ENCODE assay signal across 9 mouse cellular contexts in the genomic region with DNA sequence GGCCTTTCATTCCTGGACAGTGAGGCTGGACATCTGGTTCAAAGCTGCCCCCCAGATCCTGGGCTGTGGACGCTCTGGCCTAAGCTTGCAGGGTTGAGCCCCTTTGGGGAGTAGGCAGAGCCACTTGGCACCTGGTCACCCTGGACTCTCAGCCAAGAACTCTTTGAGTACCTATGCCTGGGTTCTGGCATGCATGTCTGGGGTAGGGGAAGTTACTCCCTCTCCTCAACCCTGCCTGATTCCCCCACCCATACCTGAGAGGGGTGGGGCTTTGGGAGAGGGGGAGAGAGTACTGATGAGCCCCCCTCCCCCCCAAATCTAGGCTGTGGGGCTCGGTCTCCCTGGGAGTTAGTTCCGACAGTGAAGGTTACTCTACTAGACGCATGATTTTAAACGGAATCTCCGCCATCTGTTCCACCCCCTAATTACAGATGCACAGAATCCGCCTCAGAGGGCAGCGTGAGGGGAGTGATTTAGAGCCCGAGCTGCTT. TPM values are rescaled to one million over a fixed set of nuclear protein-coding genes. Genes with fewer than 3 reads are reported as not detected.
A peak's percentile ranks its signal among the peaks of the same experiment; 100 is the strongest.
DNase-seq lines count a peak whose midpoint lies in the region; ATAC-seq and TF ChIP-seq lines count a peak whose summit lies in the region.
"Had no signal": no experiment of that assay in that cellular context is flagged by ENCODE, and none has a peak within 500 bp of the region (broad histone marks: within the 10 kb centered on the region; RNA-seq: fewer than 3 reads in every experiment).

No protein-coding gene starts in this region.

- no peak for ATAC-seq in heart, embryonic 16.5 days (replicated peaks; ENCODE audit: extremely low read depth, insufficient read depth, low FRiP score)
- ATAC-seq in limb, embryonic 13.5 days (ENCODE audit: low FRiP score, low read depth), result 0 out of 2 replicates have a peak, but pooled peaks have one; percentile 8

- 0 out of 2 replicates have a peak overlapping the region, but pooled peaks have one; percentile 13 for H3K27ac ChIP-seq in ES-E14 (ENCODE audit: insufficient read depth, low read depth, low read length, poor library complexity, severe bottlenecking)
- H3K27ac ChIP-seq in heart, embryonic 16.5 days (ENCODE audit: low read length), result peak overlapping the region; percentile 41; the same call in 1 of the 2 replicates
- H3K27ac ChIP-seq in limb, embryonic 13.5 days, result peak overlapping the region; percentile 79

- H3K4me2 ChIP-seq in heart, embryonic 16.5 days (ENCODE audit: low read depth, low read length), result no peak overlapping the region
- peak overlapping the region; percentile 55 for H3K4me2 ChIP-seq in limb, embryonic 13.5 days (replicated peaks)

- H3K27me3 ChIP-seq in heart, embryonic 16.5 days (ENCODE audit: control insufficient read depth, insufficient read depth, low read length), result no peaks in the 10 kb centered on the region
- no peaks in the 10 kb centered on the region for H3K27me3 ChIP-seq in limb, embryonic 13.5 days

- H3K4me1 ChIP-seq in ES-E14 (ENCODE audit: control insufficient read depth in 2 of 2, insufficient read depth in 2 of 2, low read length in 2 of 2, poor library complexity in 1 of 2), result peaks cover 21 to 56% of the 10 kb centered on the region in 2 experiments
- H3K4me1 ChIP-seq in heart, embryonic 16.5 days (ENCODE audit: control insufficient read depth, insufficient read depth, low read length), result peaks cover 79% of the 10 kb centered on the region
- peaks cover 99% of the 10 kb centered on the region for H3K4me1 ChIP-seq in limb, embryonic 13.5 days

- H3K9ac ChIP-seq in ES-E14 (ENCODE audit: insufficient read depth, low read depth, low read length, poor library complexity, severe bottlenecking), result no peak overlapping the region; the same call in 1 of the 2 replicates
- H3K9ac ChIP-seq in heart, embryonic 16.5 days (ENCODE audit: low read length), result 0 out of 2 replicates have a peak overlapping the region, but pooled peaks have one; percentile 4
- peak overlapping the region; percentile 10; the same call in 1 of the 2 replicates for H3K9ac ChIP-seq in limb, embryonic 13.5 days

- DNase-seq in adrenal gland, adult 2 months, result peak; percentile 31
- DNase-seq in adrenal gland, adult 8-10 months, result no peak
- DNase-seq in ES-E14 (ENCODE audit: low read depth, low spot score) (no peak), adipocyte (ENCODE audit: low spot score) (no peak)
- no peak for DNase-seq in spleen, postnatal 36 days (ENCODE audit: low spot score in 2 of 2)
- no peak for DNase-seq in thymus, postnatal 10 days (ENCODE audit: low spot score in 2 of 2)

- peaks cover 4% of the 10 kb centered on the region for H3K36me3 ChIP-seq in ES-E14 (ENCODE audit: control insufficient read depth, insufficient read depth, low read length, poor library complexity, severe bottlenecking)
- H3K36me3 ChIP-seq in heart, embryonic 16.5 days (ENCODE audit: control insufficient read depth, insufficient read depth), result no peaks in the 10 kb centered on the region
- peaks cover 13% of the 10 kb centered on the region for H3K36me3 ChIP-seq in limb, embryonic 13.5 days

- in situ Hi-C loops in ES-E14 (cut with MboI; ENCODE audit: low sequenced_read_pairs in 2 of 2, unreplicated experiment in 2 of 2), result loop anchor here in 1 of 2 experiments (25.0 kb wide), 1 partner anchor 266 kb away; a partner anchor contains a TSS

- peak overlapping the region in 1 of 2 experiments; percentile 20; a peak in 2 of 4 replicates for H3K4me3 ChIP-seq in ES-E14 (ENCODE audit: insufficient read depth in 1 of 2, low read depth in 1 of 2, low read length in 2 of 2, poor library complexity in 1 of 2, severe bottlenecking in 1 of 2)
- no peak overlapping the region for H3K4me3 ChIP-seq in heart, embryonic 16.5 days (ENCODE audit: low read length)
- no peak overlapping the region for H3K4me3 ChIP-seq in limb, embryonic 13.5 days

- WGBS in heart, embryonic 16.5 days, result 45% methylated on average over 9 of the region's 9 CpGs
- WGBS in limb, embryonic 13.5 days, result 17% methylated on average over 9 of the region's 9 CpGs

- no peaks in the 10 kb centered on the region for H3K9me3 ChIP-seq in ES-E14 (ENCODE audit: control insufficient read depth, insufficient read depth, low read depth, low read length)
- H3K9me3 ChIP-seq in heart, embryonic 16.5 days (replicated peaks; ENCODE audit: control insufficient read depth, low read length), result no peaks in the 10 kb centered on the region
- H3K9me3 ChIP-seq in limb, embryonic 13.5 days, result no peaks in the 10 kb centered on the region

TF ChIP-seq in ES-E14, 5 proteins besides CTCF, POLR2A, EP300 and RAD21:
- TF ChIP-seq ZNF384 (IDR thresholded peaks at IDR 0.05; ENCODE audit: low read depth, low read length) (no peak), CHD2 (IDR thresholded peaks at IDR 0.05; ENCODE audit: low read depth, low read length) (no peak), ZC3H11A (IDR thresholded peaks at IDR 0.05; ENCODE audit: borderline replicate concordance, low read depth, low read length) (no peak), MAFK (IDR thresholded peaks at IDR 0.05; ENCODE audit: insufficient read depth, low read depth, low read length) (no peak), HCFC1 (IDR thresholded peaks at IDR 0.05; ENCODE audit: borderline replicate concordance, insufficient read depth, low read length) (no peak)

RNA-seq across cellular contexts. Expression of a gene that starts 10.2 kb away (rescaled TPM):
- 10 to 100 TPM; 64.3 to 88.3 TPM for total RNA-seq in adrenal gland, adult 2 months (2021)
- 78.1 and 88.7 TPM in 2 replicates for polyA plus RNA-seq in adrenal gland, adult 2 months (2012; rRNA removed)
- total RNA-seq in adrenal gland, adult 8-10 months (2022), result 100 to 1,000 TPM in 1 of 4 experiments, 10 to 100 TPM in 3; 72.0 to 109 (median 82.9) TPM
- total RNA-seq in ES-E14 (2012; rRNA removed), result 61.8 and 88.9 TPM in 2 replicates
- 7.1 and 7.2 TPM in 2 replicates for polyA plus RNA-seq in heart, embryonic 16.5 days (2015; fragmentation: Nextera tagmentation; extraction: Ambion mirVana)
- 11.3 and 11.5 TPM in 2 replicates for polyA plus RNA-seq in limb, embryonic 13.5 days (2015; fragmentation: Nextera tagmentation; extraction: Ambion mirVana)

RNA-seq across cellular contexts. Expression of a gene that starts 47.3 kb away (rescaled TPM):
- under 1 TPM; 0.29 to 0.93 TPM for total RNA-seq in adrenal gland, adult 2 months (2021)
- polyA plus RNA-seq in adrenal gland, adult 2 months (2012; rRNA removed), result 0.29 and 0.56 TPM in 2 replicates
- under 1 TPM; 0.42 to 0.92 (median 0.64) TPM for total RNA-seq in adrenal gland, adult 8-10 months (2022)
- total RNA-seq in ES-E14 (2012; rRNA removed), result 1.3 and 1.8 TPM in 2 replicates
- 0.70 and 1.4 TPM in 2 replicates for polyA plus RNA-seq in heart, embryonic 16.5 days (2015; fragmentation: Nextera tagmentation; extraction: Ambion mirVana)
- 0.19 and 0.26 TPM in 2 replicates for polyA plus RNA-seq in limb, embryonic 13.5 days (2015; fragmentation: Nextera tagmentation; extraction: Ambion mirVana)
- total RNA-seq: left cerebral cortex, postnatal 14 days had no signal

Comparison
In these comparisons a context has a peak if more than half of its experiments do, and no peak if none do; other contexts are left out.
1. H3K27ac ChIP-seq: peak in every context shown above with its lines; median percentile 79 in limb, embryonic 13.5 days; 41 in heart, embryonic 16.5 days; 13 in ES-E14.